ENCODE assay signal across 8 mouse cellular contexts in the genomic region with DNA sequence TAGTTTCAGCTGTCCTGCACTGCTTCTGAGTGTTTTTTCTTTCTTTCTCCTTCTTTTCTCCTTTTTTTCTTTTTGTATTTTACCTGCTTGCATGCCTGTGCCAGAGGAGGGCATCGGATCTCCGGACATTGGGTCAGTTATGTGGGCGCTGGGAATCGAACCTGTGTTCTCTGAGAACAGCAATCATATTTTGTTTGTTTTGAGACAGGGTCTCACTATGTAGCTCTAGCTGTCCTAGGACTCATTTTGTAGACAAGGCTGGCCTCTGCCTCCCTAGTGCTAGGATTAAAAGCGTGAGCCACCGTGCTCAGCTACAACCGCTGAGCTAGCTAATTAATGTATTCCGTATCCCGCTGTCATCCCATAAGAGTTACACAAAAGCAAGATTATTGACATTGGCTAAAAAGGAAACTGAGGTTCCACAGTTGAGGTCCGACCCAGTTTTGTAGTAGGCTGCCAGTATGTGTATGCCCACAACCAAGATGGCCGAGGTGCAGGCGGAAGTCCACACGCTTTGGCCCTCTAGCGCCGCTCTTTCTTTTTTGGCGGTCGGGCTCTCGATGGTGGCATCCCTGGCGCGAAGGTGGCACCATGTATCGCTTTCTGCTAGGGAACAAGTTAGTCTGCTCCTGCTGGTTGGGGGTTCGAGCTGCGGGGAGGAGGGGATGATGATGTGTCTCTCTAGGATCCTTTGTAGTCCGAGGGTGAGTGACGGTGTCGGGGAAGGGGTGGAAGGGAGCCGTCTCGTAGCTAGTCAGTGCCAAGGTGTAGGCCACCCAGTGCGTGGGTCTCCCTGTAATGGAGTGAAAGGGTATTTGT. TPM values are rescaled to one million over a fixed set of nuclear protein-coding genes. Genes with fewer than 3 reads are reported as not detected.
A peak's percentile ranks its signal among the peaks of the same experiment; 100 is the strongest.
DNase-seq lines count a peak whose midpoint lies in the region; ATAC-seq and TF ChIP-seq lines count a peak whose summit lies in the region.

No protein-coding gene starts in this region.

- TF ChIP-seq CTCF in CH12.LX (conservative IDR thresholded peaks at IDR 0.05 in 1 of 2, IDR thresholded peaks at IDR 0.05 in 1 of 2; ENCODE audit: low read depth in 2 of 2, low read length in 2 of 2), result peak in 1 of 2 experiments; percentile 57; a peak in 2 of 4 replicates

- in situ Hi-C loops in CH12.LX (cut with MboI; ENCODE audit: low pct_ligation_motif_present, low pct_unique_long_range_greater_than_20kb, low sequenced_read_pairs), result no loop called here

- peak overlapping the region; percentile 83 for H3K27ac ChIP-seq in CH12.LX (ENCODE audit: insufficient read depth, low read depth)
- peak overlapping the region; percentile 91 for H3K27ac ChIP-seq in forebrain, embryonic 15.5 days (replicated peaks)
- H3K27ac ChIP-seq in liver, embryonic 16.5 days (ENCODE audit: low read length), result peak overlapping the region; percentile 97
- H3K27ac ChIP-seq in neural tube, embryonic 12.5 days, result peak overlapping the region; percentile 81
- peak overlapping the region; percentile 99 for H3K27ac ChIP-seq in stomach, embryonic 16.5 days (ENCODE audit: low read length)

- dilution Hi-C loops in CH12.LX (cut with MboI; ENCODE audit: extremely low pct_ligation_motif_present, extremely low pct_unique_long_range_greater_than_20kb, low sequenced_read_pairs), result no loop called here

- under 1% methylated on average over 29 of the region's 29 CpGs for WGBS in forebrain, embryonic 15.5 days
- under 1% methylated on average over 29 of the region's 29 CpGs for WGBS in large intestine, adult 2 months
- under 1% methylated on average over 29 of the region's 29 CpGs for WGBS in liver, embryonic 16.5 days (ENCODE audit: insufficient replicate concordance)
- 1% methylated on average over 29 of the region's 29 CpGs for WGBS in neural tube, embryonic 12.5 days
- under 1% methylated on average over 29 of the region's 29 CpGs for WGBS in stomach, embryonic 16.5 days

- TF ChIP-seq RAD21 in CH12.LX (IDR thresholded peaks at IDR 0.05; ENCODE audit: low read depth, low read length), result no peak

- ATAC-seq in forebrain, embryonic 15.5 days (replicated peaks), result peak; percentile 63
- peak; percentile 32 for ATAC-seq in liver, embryonic 16.5 days (ENCODE audit: low read depth)
- ATAC-seq in neural tube, embryonic 12.5 days (ENCODE audit: low FRiP score, low read depth), result peak; percentile 39; the same call in 1 of the 2 replicates
- ATAC-seq in stomach, embryonic 16.5 days (ENCODE audit: insufficient read depth, low FRiP score), result no peak

- H3K9ac ChIP-seq in CH12.LX (ENCODE audit: insufficient read depth, low read depth), result peak overlapping the region; percentile 75
- peak overlapping the region; percentile 77 for H3K9ac ChIP-seq in forebrain, embryonic 15.5 days (replicated peaks)
- peak overlapping the region; percentile 86 for H3K9ac ChIP-seq in liver, embryonic 16.5 days (ENCODE audit: low read depth, low read length)
- H3K9ac ChIP-seq in neural tube, embryonic 12.5 days, result peak overlapping the region; percentile 76
- peak overlapping the region; percentile 89 for H3K9ac ChIP-seq in stomach, embryonic 16.5 days (ENCODE audit: low read length)

- peak; percentile 76 for TF ChIP-seq POLR2A in CH12.LX (IDR thresholded peaks at IDR 0.05; ENCODE audit: low read depth, low read length)

- H3K4me3 ChIP-seq in CH12.LX (replicated peaks in 1 of 3; ENCODE audit: low read depth in 2 of 3, low read length in 2 of 3, poor library complexity in 1 of 3), result peak overlapping the region; percentile 73 to 82 (median 79)
- peak overlapping the region; percentile 70 for H3K4me3 ChIP-seq in forebrain, embryonic 15.5 days
- peak overlapping the region; percentile 81 for H3K4me3 ChIP-seq in liver, embryonic 16.5 days (ENCODE audit: low read depth, low read length)
- peak overlapping the region; percentile 78 for H3K4me3 ChIP-seq in neural tube, embryonic 12.5 days
- H3K4me3 ChIP-seq in stomach, embryonic 16.5 days (replicated peaks; ENCODE audit: low read length), result peak overlapping the region; percentile 81

- TF ChIP-seq EP300 in CH12.LX (IDR thresholded peaks at IDR 0.05; ENCODE audit: low read length), result no peak

- peaks cover 3 to 35% of the 10 kb centered on the region in 2 experiments; a peak in 2 of 4 replicates for H3K4me1 ChIP-seq in CH12.LX (ENCODE audit: control insufficient read depth in 1 of 2, insufficient read depth in 2 of 2)
- H3K4me1 ChIP-seq in forebrain, embryonic 15.5 days, result peaks cover 47% of the 10 kb centered on the region
- peaks cover 45% of the 10 kb centered on the region for H3K4me1 ChIP-seq in liver, embryonic 16.5 days (ENCODE audit: control insufficient read depth, low read depth, low read length)
- peaks cover 41% of the 10 kb centered on the region for H3K4me1 ChIP-seq in neural tube, embryonic 12.5 days
- H3K4me1 ChIP-seq in stomach, embryonic 16.5 days (ENCODE audit: control insufficient read depth, insufficient read depth, low read length), result peaks cover 13% of the 10 kb centered on the region

- H3K36me3 ChIP-seq in CH12.LX (replicated peaks in 1 of 2; ENCODE audit: control insufficient read depth in 1 of 2, insufficient read depth in 1 of 2, low read length in 1 of 2), result peaks cover 6 to 22% of the 10 kb centered on the region in 2 experiments
- H3K36me3 ChIP-seq in forebrain, embryonic 15.5 days, result 0 out of 2 replicates have a peak, but pooled peaks cover 4% of the 10 kb centered on the region
- no peaks in the 10 kb centered on the region for H3K36me3 ChIP-seq in liver, embryonic 16.5 days (ENCODE audit: control insufficient read depth, insufficient read depth)
- peaks cover 11% of the 10 kb centered on the region for H3K36me3 ChIP-seq in neural tube, embryonic 12.5 days
- H3K36me3 ChIP-seq in stomach, embryonic 16.5 days (ENCODE audit: control insufficient read depth, insufficient read depth, low read length), result no peaks in the 10 kb centered on the region

- intact Hi-C loops in heart, postnatal 14 days (cut with DNase I), result loop anchor here (5.0 kb wide), 2 partner anchors 38 to 462 kb away; a partner anchor contains a TSS

- H3K9me3 ChIP-seq in CH12.LX (replicated peaks; ENCODE audit: low read length), result no peaks in the 10 kb centered on the region
- no peaks in the 10 kb centered on the region for H3K9me3 ChIP-seq in forebrain, embryonic 15.5 days
- no peaks in the 10 kb centered on the region for H3K9me3 ChIP-seq in liver, embryonic 16.5 days (replicated peaks; ENCODE audit: control insufficient read depth, low read length)
- H3K9me3 ChIP-seq in neural tube, embryonic 12.5 days, result no peaks in the 10 kb centered on the region
- no peaks in the 10 kb centered on the region for H3K9me3 ChIP-seq in stomach, embryonic 16.5 days (replicated peaks; ENCODE audit: control insufficient read depth, low read length)

- H3K79me2 ChIP-seq in CH12.LX (replicated peaks; ENCODE audit: control insufficient read depth, extremely low read depth, insufficient read depth, poor library complexity, severe bottlenecking), result peaks cover 23% of the 10 kb centered on the region

- peak overlapping the region; percentile 88 for H3K4me2 ChIP-seq in CH12.LX (ENCODE audit: insufficient read depth, low read depth, poor library complexity, severe bottlenecking)
- peak overlapping the region; percentile 89 for H3K4me2 ChIP-seq in forebrain, embryonic 15.5 days (replicated peaks)
- H3K4me2 ChIP-seq in liver, embryonic 16.5 days (ENCODE audit: low read depth, low read length), result peak overlapping the region; percentile 99
- peak overlapping the region; percentile 94 for H3K4me2 ChIP-seq in neural tube, embryonic 12.5 days (replicated peaks)
- H3K4me2 ChIP-seq in stomach, embryonic 16.5 days (ENCODE audit: low read depth, low read length), result peak overlapping the region; percentile 78

- DNase-seq in CH12.LX (ENCODE audit: extremely low read depth), result peak; percentile 85
- peak; percentile 84 for DNase-seq in cerebellum, adult 11 months
- DNase-seq in heart, postnatal 14 days, result peak; percentile 76 to 80
- DNase-seq in large intestine, adult 2 months (ENCODE audit: low read depth, low spot score), result peak; percentile 76

- H3K27me3 ChIP-seq in CH12.LX (replicated peaks), result no peaks in the 10 kb centered on the region
- H3K27me3 ChIP-seq in forebrain, embryonic 15.5 days, result no peaks in the 10 kb centered on the region
- no peaks in the 10 kb centered on the region for H3K27me3 ChIP-seq in liver, embryonic 16.5 days (ENCODE audit: control insufficient read depth, insufficient read depth, low read depth, low read length)
- H3K27me3 ChIP-seq in neural tube, embryonic 12.5 days (replicated peaks), result no peaks in the 10 kb centered on the region
- H3K27me3 ChIP-seq in stomach, embryonic 16.5 days (ENCODE audit: control insufficient read depth, insufficient read depth, low read length), result no peaks in the 10 kb centered on the region

RNA-seq across cellular contexts. Expression of a gene that starts 2.1 kb away (rescaled TPM):
- total RNA-seq in CH12.LX (2012; rRNA removed) (22.7 and 30.3 TPM in 2 replicates), CH12.LX (2014; rRNA removed) (30.9 and 35.4 TPM in 2 replicates)
- 25.7 and 26.3 TPM in 2 replicates for polyA plus RNA-seq in CH12.LX (2012; ENCODE audit: insufficient read length, low read depth)
- polyA plus RNA-seq in forebrain, embryonic 15.5 days (2015; fragmentation: Nextera tagmentation; extraction: Ambion mirVana), result 26.0 and 33.4 TPM in 2 replicates
- 10 to 100 TPM; 26.2 to 29.4 TPM for total RNA-seq in heart, postnatal 14 days (2021)
- polyA plus RNA-seq in large intestine, adult 2 months (2012; rRNA removed), result 28.1 and 39.5 TPM in 2 replicates
- 17.3 and 20.3 TPM in 2 replicates for polyA plus RNA-seq in liver, embryonic 16.5 days (2015; fragmentation: Nextera tagmentation; extraction: Ambion mirVana)
- polyA plus RNA-seq in neural tube, embryonic 12.5 days (2016; fragmentation: Nextera tagmentation; extraction: Ambion mirVana), result 72.4 and 72.8 TPM in 2 replicates
- polyA plus RNA-seq in stomach, embryonic 16.5 days (2015; fragmentation: Nextera tagmentation; extraction: Ambion mirVana), result 62.4 and 69.5 TPM in 2 replicates

RNA-seq across cellular contexts. Expression of a gene that starts 21.3 kb away (rescaled TPM):
- total RNA-seq in CH12.LX (2012; rRNA removed) (157 and 160 TPM in 2 replicates), CH12.LX (2014; rRNA removed) (77.0 and 94.5 TPM in 2 replicates)
- polyA plus RNA-seq in CH12.LX (2012; ENCODE audit: insufficient read length, low read depth), result 140 and 157 TPM in 2 replicates
- polyA plus RNA-seq in forebrain, embryonic 15.5 days (2015; fragmentation: Nextera tagmentation; extraction: Ambion mirVana), result 62.4 and 64.0 TPM in 2 replicates
- 10 to 100 TPM; 32.5 to 35.2 TPM for total RNA-seq in heart, postnatal 14 days (2021)
- polyA plus RNA-seq in large intestine, adult 2 months (2012; rRNA removed), result 58.1 and 68.2 TPM in 2 replicates
- polyA plus RNA-seq in liver, embryonic 16.5 days (2015; fragmentation: Nextera tagmentation; extraction: Ambion mirVana), result 27.3 and 27.7 TPM in 2 replicates
- 58.5 and 59.1 TPM in 2 replicates for polyA plus RNA-seq in neural tube, embryonic 12.5 days (2016; fragmentation: Nextera tagmentation; extraction: Ambion mirVana)
- polyA plus RNA-seq in stomach, embryonic 16.5 days (2015; fragmentation: Nextera tagmentation; extraction: Ambion mirVana), result 53.7 and 54.1 TPM in 2 replicates

RNA-seq across cellular contexts. Expression of a gene that starts 22.9 kb away (rescaled TPM):
- total RNA-seq in CH12.LX (2012; rRNA removed) (45.1 and 49.0 TPM in 2 replicates), CH12.LX (2014; rRNA removed) (21.9 and 23.3 TPM in 2 replicates)
- 73.0 and 84.1 TPM in 2 replicates for polyA plus RNA-seq in CH12.LX (2012; ENCODE audit: insufficient read length, low read depth)
- 15.5 and 16.4 TPM in 2 replicates for polyA plus RNA-seq in forebrain, embryonic 15.5 days (2015; fragmentation: Nextera tagmentation; extraction: Ambion mirVana)
- total RNA-seq in heart, postnatal 14 days (2021), result 10 to 100 TPM; 35.6 to 40.5 TPM
- polyA plus RNA-seq in large intestine, adult 2 months (2012; rRNA removed), result 71.5 and 96.6 TPM in 2 replicates
- 5.4 and 6.3 TPM in 2 replicates for polyA plus RNA-seq in liver, embryonic 16.5 days (2015; fragmentation: Nextera tagmentation; extraction: Ambion mirVana)
- 17.2 and 19.2 TPM in 2 replicates for polyA plus RNA-seq in neural tube, embryonic 12.5 days (2016; fragmentation: Nextera tagmentation; extraction: Ambion mirVana)
- polyA plus RNA-seq in stomach, embryonic 16.5 days (2015; fragmentation: Nextera tagmentation; extraction: Ambion mirVana), result 14.4 and 14.5 TPM in 2 replicates

RNA-seq across cellular contexts. Expression of a gene that starts 36.5 kb away (rescaled TPM):
- total RNA-seq in CH12.LX (2012; rRNA removed) (38.5 and 45.5 TPM in 2 replicates), CH12.LX (2014; rRNA removed) (20.3 and 20.6 TPM in 2 replicates)
- 53.2 and 54.5 TPM in 2 replicates for polyA plus RNA-seq in CH12.LX (2012; ENCODE audit: insufficient read length, low read depth)
- polyA plus RNA-seq in forebrain, embryonic 15.5 days (2015; fragmentation: Nextera tagmentation; extraction: Ambion mirVana), result 2.1 and 2.5 TPM in 2 replicates
- total RNA-seq in heart, postnatal 14 days (2021), result 1 to 10 TPM; 5.8 to 6.7 TPM
- polyA plus RNA-seq in large intestine, adult 2 months (2012; rRNA removed), result 6.6 and 7.1 TPM in 2 replicates
- 43.7 and 45.6 TPM in 2 replicates for polyA plus RNA-seq in liver, embryonic 16.5 days (2015; fragmentation: Nextera tagmentation; extraction: Ambion mirVana)
- polyA plus RNA-seq in neural tube, embryonic 12.5 days (2016; fragmentation: Nextera tagmentation; extraction: Ambion mirVana), result 4.4 and 4.5 TPM in 2 replicates
- 6.0 and 8.3 TPM in 2 replicates for polyA plus RNA-seq in stomach, embryonic 16.5 days (2015; fragmentation: Nextera tagmentation; extraction: Ambion mirVana)

RNA-seq across cellular contexts. Expression of a gene that starts 58.0 kb away (rescaled TPM):
- total RNA-seq in CH12.LX (2012; rRNA removed) (0.17 TPM in 1 of 2 replicates, not detected in the other), CH12.LX (2014; rRNA removed) (0.39 TPM in 1 of 2 replicates, not detected in the other)
- not detected in 2 replicates for polyA plus RNA-seq in CH12.LX (2012; ENCODE audit: insufficient read length, low read depth)
- 2.7 TPM in 2 replicates for polyA plus RNA-seq in forebrain, embryonic 15.5 days (2015; fragmentation: Nextera tagmentation; extraction: Ambion mirVana)
- total RNA-seq in heart, postnatal 14 days (2021), result under 1 TPM; 0.54 to 0.69 TPM
- polyA plus RNA-seq in large intestine, adult 2 months (2012; rRNA removed), result 0.12 and 0.18 TPM in 2 replicates
- polyA plus RNA-seq in liver, embryonic 16.5 days (2015; fragmentation: Nextera tagmentation; extraction: Ambion mirVana), result 7.0 and 7.8 TPM in 2 replicates
- 2.5 and 2.6 TPM in 2 replicates for polyA plus RNA-seq in neural tube, embryonic 12.5 days (2016; fragmentation: Nextera tagmentation; extraction: Ambion mirVana)
- 3.2 and 4.1 TPM in 2 replicates for polyA plus RNA-seq in stomach, embryonic 16.5 days (2015; fragmentation: Nextera tagmentation; extraction: Ambion mirVana)
